Mouse (Mus musculus): ENCODE data around the gene Eif4h.

Eif4h gene

DNA sequence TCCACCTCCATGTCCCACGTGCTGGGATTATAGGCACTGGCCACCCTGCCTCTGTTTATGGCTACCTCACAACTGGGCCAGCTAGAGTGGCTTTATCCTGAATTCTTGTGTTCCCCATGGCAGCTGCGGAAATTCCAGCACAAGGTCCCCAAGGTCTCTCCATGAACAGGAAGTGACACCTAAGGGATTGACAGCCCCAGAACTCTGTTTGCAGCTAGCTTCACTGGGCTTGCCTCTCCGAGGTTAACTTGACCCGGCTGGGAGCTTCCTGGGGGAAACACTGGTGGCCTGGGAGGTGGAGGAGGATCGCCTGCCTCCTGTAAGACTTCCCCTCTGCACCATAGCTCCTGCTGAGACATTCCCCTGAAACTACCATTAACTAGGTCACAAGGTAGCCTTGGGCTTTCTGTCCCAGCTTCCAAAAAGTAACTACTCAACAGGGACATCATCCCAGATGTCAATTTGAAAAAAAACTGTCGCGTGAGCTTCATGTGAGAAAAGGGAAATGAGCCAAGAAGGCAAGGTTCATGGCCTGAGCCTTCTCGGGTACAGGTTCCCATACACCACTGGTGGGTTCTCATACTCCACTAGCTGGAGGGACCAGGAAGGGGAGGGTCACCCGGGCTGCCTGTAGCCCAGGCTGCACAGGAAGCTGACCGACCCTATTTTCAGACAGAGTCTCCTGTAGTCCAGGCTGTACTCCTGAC, 66.6 kb downstream of the Eif4h start:
- in situ Hi-C loops (cut with MboI, MseI): no loop called here

DNA sequence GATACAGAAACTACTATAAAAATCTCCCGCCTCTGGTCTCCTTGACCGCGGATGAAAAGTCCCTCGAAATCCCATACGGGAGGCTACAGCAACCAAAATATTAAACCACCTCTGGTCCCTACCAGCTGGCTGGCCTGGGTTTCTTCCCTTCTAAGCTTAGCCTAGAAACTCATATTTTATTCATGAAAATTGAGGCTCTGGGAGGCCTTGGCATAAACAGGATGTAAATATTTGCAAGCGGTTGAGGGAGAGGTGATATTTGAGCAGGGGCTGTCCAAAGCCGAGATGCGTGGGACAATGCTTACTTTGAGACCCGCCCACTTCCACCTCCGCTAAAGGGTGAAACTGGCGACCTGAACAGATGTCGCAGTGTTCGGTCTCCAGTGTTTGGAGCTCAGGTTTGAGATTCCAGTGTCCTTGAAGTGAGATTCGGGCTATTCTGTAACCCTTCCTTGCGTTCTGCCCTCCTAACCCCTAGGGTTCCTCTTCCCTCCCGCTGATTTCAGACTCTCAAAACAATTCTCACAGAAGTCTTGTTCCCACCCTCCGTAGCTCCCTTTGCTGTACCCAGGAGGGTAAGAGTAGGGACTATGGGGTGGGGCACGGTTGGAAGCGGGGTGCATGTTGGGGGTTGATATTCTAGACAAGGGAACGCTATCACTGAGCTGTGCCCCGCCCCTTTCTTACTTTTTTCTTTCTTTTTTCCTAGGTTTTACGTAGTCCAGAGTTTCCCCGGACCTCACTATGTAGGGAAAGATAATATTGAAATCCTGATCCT, 67.4 kb downstream of the Eif4h start:
- in situ Hi-C loops (cut with MboI, MseI): no loop called here

Data from T-helper 17 cell (primary cell).